Mouse (Mus musculus) spleen, adult 2 months (tissue): ENCODE measurements around the gene Ldlr. TPM values are rescaled to one million over a fixed set of nuclear protein-coding genes. Genes with fewer than 3 reads are reported as not detected.
A peak's percentile ranks its signal among the peaks of the same experiment; 100 is the strongest.
"Not testable (repeated sequence)": the region's sequence is repeated elsewhere in the genome, so short reads cannot be mapped to it uniquely, and the experiment has no call there.

Experiments
- DNase-seq, 2 experiments: peaks; one replicate each; pipeline versions ENCODE4 v3.0.0 to v3.0.0-alpha.2; 2012 to 2021; ENCODE audit warnings: low spot score in 2 of 2, low read depth in 1 of 2
- H3K27ac ChIP-seq: fragments of 200-500 bp; 2 replicates; pipeline ENCODE4 v1.5.1; 2012; ENCODE audit warnings: low read length, inconsistent platforms; ENCODE audit not compliant: insufficient read depth
- H3K27me3 ChIP-seq: fragments of 200-500 bp; 2 replicates; pipeline ENCODE4 v1.6.1; 2012; ENCODE audit warnings: mild to moderate bottlenecking, moderate library complexity, low read length, inconsistent platforms; ENCODE audit not compliant: control insufficient read depth, insufficient read depth
- H3K36me3 ChIP-seq: fragments of 200-500 bp; 2 replicates; pipeline ENCODE4 v1.6.1; 2012; ENCODE audit warnings: mild to moderate bottlenecking, low read length, inconsistent platforms; ENCODE audit not compliant: control insufficient read depth, insufficient read depth
- H3K4me1 ChIP-seq: fragments of 200-500 bp; 2 replicates; pipeline ENCODE4 v1.6.1; 2011; ENCODE audit warnings: inconsistent platforms; ENCODE audit not compliant: control insufficient read depth, insufficient read depth, insufficient read length
- H3K4me3 ChIP-seq: fragments of 200-500 bp; 2 replicates; pipeline ENCODE4 v1.5.1; 2011; ENCODE audit warnings: mild to moderate bottlenecking, inconsistent platforms; ENCODE audit not compliant: insufficient read depth, insufficient read length; ENCODE audit errors: extremely low read depth
- CTCF ChIP-seq: fragments of 200-500 bp; IDR thresholded peaks from 2 replicates; pipeline ENCODE4 v1.5.1; 2011; ENCODE audit warnings: mild to moderate bottlenecking, inconsistent platforms; ENCODE audit not compliant: insufficient read depth, insufficient read length, insufficient replicate concordance; ENCODE audit errors: extremely low read depth
- POLR2A ChIP-seq: fragments of 200-500 bp; IDR thresholded peaks from 2 replicates; pipeline ENCODE4 v1.6.1; 2011; ENCODE audit warnings: low read depth, low read length, inconsistent platforms
- WGBS: fragments of 180-500 bp; shearing (Covaris S2); methylation state at CpG from one replicate; pipeline ENCODE4 v1.1.7; 2018; 5-methylcytosine and 5-hydroxymethylcytosine counted together
- polyA plus RNA-seq: library from polyadenylated mRNA; depleted of rRNA; stranded (reverse); fragments of >200 nt; gene quantifications from 2 replicates; pipeline ENCODE4 v1.2.3, GENCODE M21; 2012

The Ldlr gene
- polyA plus RNA-seq, 1 experiment, result 19.4 TPM

- no peak for DNase-seq
- H3K4me1 ChIP-seq, result no peaks in the 10 kb centered on the region; the same call in 1 of the 2 replicates
- no peak for TF ChIP-seq POLR2A
- TF ChIP-seq CTCF, result no peak
- H3K27me3 ChIP-seq, result no peaks in the 10 kb centered on the region
- H3K4me3 ChIP-seq, result no peak overlapping the region
- WGBS, result 82% methylated on average over 6 of the region's 6 CpGs
- H3K36me3 ChIP-seq, result no peaks in the 10 kb centered on the region
- no peak overlapping the region for H3K27ac ChIP-seq
These were observed 41.1 kb downstream of the Ldlr start for GRCm38 (mm10) chr9:21764084-21764999.

GRCm38 (mm10) chr9:21767896-21768295 lies 44.6 kb downstream of the Ldlr start:
- Histone ChIP-seq H3K27ac (no peak overlapping the region), H3K27me3 (no peaks in the 10 kb centered on the region), H3K4me3 (no peak overlapping the region), H3K4me1 (no peaks in the 10 kb centered on the region), H3K36me3 (no peaks in the 10 kb centered on the region)
- 91% methylated on average over 11 of the region's 11 CpGs for WGBS
- TF ChIP-seq POLR2A (no peak), CTCF (no peak)
- no peak for DNase-seq

GRCm38 (mm10) chr9:21768511-21769411 lies 45.5 kb downstream of the Ldlr start:
- no peaks in the 10 kb centered on the region for H3K36me3 ChIP-seq
- no peaks in the 10 kb centered on the region for H3K27me3 ChIP-seq
- 88% methylated on average over 13 of the region's 13 CpGs for WGBS
- peak overlapping the region; percentile 39; the same call in 1 of the 2 replicates for H3K27ac ChIP-seq
- H3K4me3 ChIP-seq, result no peak overlapping the region
- no peak for DNase-seq
- no peak for TF ChIP-seq CTCF
- TF ChIP-seq POLR2A, result no peak
- H3K4me1 ChIP-seq, result no peaks in the 10 kb centered on the region

- no peak for TF ChIP-seq CTCF
- no peak for TF ChIP-seq POLR2A
- Histone ChIP-seq H3K4me3 (no peak overlapping the region), H3K36me3 (no peaks in the 10 kb centered on the region), H3K27ac (no peak overlapping the region; the same call in 1 of the 2 replicates), H3K4me1 (no peaks in the 10 kb centered on the region), H3K27me3 (no peaks in the 10 kb centered on the region)
- no peak for DNase-seq
- 89% methylated on average over 26 of the region's 26 CpGs for WGBS
These were observed 46.4 kb downstream of the Ldlr start for GRCm38 (mm10) chr9:21769558-21770183.

GRCm38 (mm10) chr9:21773396-21773795 lies 50.1 kb downstream of the Ldlr start:
- H3K27me3 ChIP-seq, H3K27ac ChIP-seq, H3K4me3 ChIP-seq, H3K4me1 ChIP-seq, H3K36me3 ChIP-seq, DNase-seq: not testable (repeated sequence)
- WGBS, result 88% methylated on average over 5 of the region's 5 CpGs

- Histone ChIP-seq H3K36me3 (no peaks in the 10 kb centered on the region), H3K4me1 (no peaks in the 10 kb centered on the region), H3K4me3 (no peak overlapping the region), H3K27ac (no peak overlapping the region), H3K27me3 (no peaks in the 10 kb centered on the region)
- DNase-seq, result no peak
- WGBS, result 93% methylated on average over 16 of the region's 16 CpGs
- TF ChIP-seq POLR2A (no peak), CTCF (no peak)
These were observed 51.1 kb downstream of the Ldlr start for GRCm38 (mm10) chr9:21774353-21774752.
